Mouse (Mus musculus): ENCODE results near the gene Cbx3. TPM values are rescaled to one million over a fixed set of nuclear protein-coding genes. Genes with fewer than 3 reads are reported as not detected.
"Not testable (repeated sequence)": the region's sequence is repeated elsewhere in the genome, so short reads cannot be mapped to it uniquely, and the experiment has no call there.

Cbx3 gene
- polyA plus RNA-seq, 1 experiment from 2014 or later, result 199 TPM

DNA sequence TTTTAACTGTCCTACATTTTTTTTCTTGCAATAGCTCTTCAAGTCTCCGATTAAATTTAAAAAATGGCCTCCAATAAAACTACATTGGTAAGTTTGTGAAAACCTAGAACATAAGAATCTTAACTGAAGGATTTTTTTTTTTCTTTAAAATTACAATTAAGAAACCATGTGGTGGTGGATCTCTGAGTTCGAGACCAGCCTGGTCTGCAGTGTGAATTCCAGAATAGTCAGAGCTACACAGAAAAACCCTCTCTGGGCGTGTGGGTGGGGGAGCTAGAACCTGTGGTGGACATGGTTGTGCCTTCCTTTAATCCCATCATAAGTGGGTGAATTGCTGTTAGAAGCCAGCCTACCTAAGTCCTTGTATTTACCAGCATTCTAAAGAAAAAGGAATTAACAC, 1.6 kb downstream of the Cbx3 start:
- peak overlapping the region; percentile 52 for H3K9ac ChIP-seq
- H3K27ac ChIP-seq (replicated peaks), result 0 out of 2 replicates have a peak overlapping the region, but pooled peaks have one; percentile 41

DNA sequence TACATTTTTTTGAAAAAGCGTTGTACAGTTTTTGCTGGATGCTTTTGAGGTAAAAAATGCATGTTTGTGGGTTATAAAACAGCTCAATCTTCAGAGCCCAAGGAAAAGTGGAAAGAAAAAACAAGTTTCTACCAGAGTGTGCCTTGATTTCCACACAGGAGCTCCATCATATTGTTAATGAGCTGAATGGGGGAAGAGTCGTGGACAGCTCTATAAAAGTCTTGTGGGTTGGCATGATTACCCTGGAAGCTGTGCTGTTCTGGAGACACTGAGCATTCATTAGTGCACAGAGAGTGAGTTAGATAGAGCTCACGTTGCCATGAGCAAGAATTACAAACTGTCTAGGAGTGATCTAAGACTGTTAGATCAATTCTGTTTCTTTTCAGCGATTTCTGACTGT, 2.1 kb downstream of the Cbx3 start:
- Histone ChIP-seq H3K9me3 (replicated peaks) (no peaks in the 10 kb centered on the region), H3K9ac (peak overlapping the region; percentile 52), H3K27me3 (no peaks in the 10 kb centered on the region), H3K4me3 (replicated peaks) (peak overlapping the region; percentile 98), H3K36me3 (replicated peaks) (peaks cover 50% of the 10 kb centered on the region), H3K27ac (replicated peaks) (peak overlapping the region; percentile 41; the same call in 1 of the 2 replicates), H3K4me2 (peak overlapping the region; percentile 72), H3K4me1 (replicated peaks) (peaks cover 35% of the 10 kb centered on the region)
- ATAC-seq (ENCODE audit: insufficient read depth), result no peak
- WGBS (ENCODE audit: insufficient replicate concordance), result 53% methylated on average over 4 of the region's 4 CpGs

More for the DNA sequence above, 1.6 kb downstream of the Cbx3 start:
- Histone ChIP-seq H3K36me3 (replicated peaks) (peaks cover 50% of the 10 kb centered on the region), H3K4me1 (replicated peaks) (peaks cover 35% of the 10 kb centered on the region), H3K4me2 (peak overlapping the region; percentile 72), H3K27me3 (no peaks in the 10 kb centered on the region), H3K9me3 (replicated peaks) (no peaks in the 10 kb centered on the region), H3K4me3 (replicated peaks) (peak overlapping the region; percentile 98)
- 13% methylated on average over 3 of the region's 3 CpGs for WGBS (ENCODE audit: insufficient replicate concordance)
- ATAC-seq (ENCODE audit: insufficient read depth), result no peak

DNA sequence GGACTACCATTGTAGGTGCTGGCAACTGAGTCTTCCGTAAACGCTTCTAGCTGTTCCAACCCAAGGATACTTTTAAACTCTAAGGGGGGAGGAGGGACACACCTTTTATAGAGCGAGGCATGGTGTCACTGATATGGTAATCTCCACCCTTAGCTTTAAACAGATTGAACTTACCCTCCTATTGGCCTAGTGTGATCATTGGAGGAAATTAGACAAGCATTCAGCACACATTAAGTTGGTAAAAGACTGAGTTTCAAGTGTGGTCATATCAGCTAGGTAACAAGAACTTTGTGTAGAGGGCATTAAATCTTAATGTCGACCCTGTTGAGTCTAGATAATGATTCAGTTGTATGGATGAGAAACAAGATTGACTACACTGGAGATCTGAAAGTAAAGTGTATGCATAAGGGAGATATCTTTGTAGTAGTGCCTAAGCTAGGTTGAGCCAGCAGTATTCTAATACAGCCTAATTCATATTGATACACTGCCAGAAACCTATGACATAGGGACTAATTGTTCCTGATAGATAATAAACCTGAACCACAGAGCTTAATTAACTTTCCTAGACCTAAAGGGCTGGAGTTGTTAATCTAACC, 9.1 kb downstream of the Cbx3 start:
- Histone ChIP-seq H3K4me3 (replicated peaks) (no peak overlapping the region), H3K9me3 (replicated peaks) (no peaks in the 10 kb centered on the region), H3K4me1 (replicated peaks) (peaks cover 24% of the 10 kb centered on the region), H3K9ac (no peak overlapping the region), H3K4me2 (peak overlapping the region; percentile 29), H3K27me3 (no peaks in the 10 kb centered on the region), H3K27ac (replicated peaks) (peak overlapping the region; percentile 60), H3K36me3 (replicated peaks) (peaks cover 79% of the 10 kb centered on the region)
- 19% methylated on average over 4 of the region's 4 CpGs for WGBS (ENCODE audit: insufficient replicate concordance)
- peak; percentile 91 for ATAC-seq (ENCODE audit: insufficient read depth)

DNA sequence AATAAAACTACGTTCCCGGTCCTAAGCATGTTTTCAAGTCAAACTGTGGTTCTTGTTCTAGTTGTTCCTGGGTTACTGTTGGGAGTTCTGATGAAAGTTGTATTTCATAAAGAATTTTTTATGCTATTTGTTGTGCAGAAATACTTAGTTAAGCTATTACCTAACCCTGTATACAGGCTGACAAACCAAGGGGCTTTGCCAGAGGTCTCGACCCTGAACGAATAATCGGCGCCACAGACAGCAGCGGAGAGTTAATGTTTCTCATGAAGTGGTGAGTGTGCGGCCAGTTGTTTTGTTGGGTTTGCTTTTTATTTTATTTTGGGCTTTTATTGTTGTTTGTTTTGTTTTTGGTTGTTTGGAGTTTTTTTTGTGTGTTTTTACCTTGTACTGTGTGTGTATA, 11.4 kb downstream of the Cbx3 start:
- no peak overlapping the region for H3K9ac ChIP-seq
- H3K27ac ChIP-seq (replicated peaks), result no peak overlapping the region
- no peaks in the 10 kb centered on the region for H3K27me3 ChIP-seq
- H3K4me1 ChIP-seq (replicated peaks), result peaks cover 26% of the 10 kb centered on the region
- no peak overlapping the region for H3K4me3 ChIP-seq (replicated peaks)
- H3K4me2 ChIP-seq, result no peak overlapping the region
- WGBS (ENCODE audit: insufficient replicate concordance), result 93% methylated on average over 8 of the region's 8 CpGs
- ATAC-seq (ENCODE audit: insufficient read depth), result no peak
- no peaks in the 10 kb centered on the region for H3K9me3 ChIP-seq (replicated peaks)
- peaks cover 63% of the 10 kb centered on the region for H3K36me3 ChIP-seq (replicated peaks)

DNA sequence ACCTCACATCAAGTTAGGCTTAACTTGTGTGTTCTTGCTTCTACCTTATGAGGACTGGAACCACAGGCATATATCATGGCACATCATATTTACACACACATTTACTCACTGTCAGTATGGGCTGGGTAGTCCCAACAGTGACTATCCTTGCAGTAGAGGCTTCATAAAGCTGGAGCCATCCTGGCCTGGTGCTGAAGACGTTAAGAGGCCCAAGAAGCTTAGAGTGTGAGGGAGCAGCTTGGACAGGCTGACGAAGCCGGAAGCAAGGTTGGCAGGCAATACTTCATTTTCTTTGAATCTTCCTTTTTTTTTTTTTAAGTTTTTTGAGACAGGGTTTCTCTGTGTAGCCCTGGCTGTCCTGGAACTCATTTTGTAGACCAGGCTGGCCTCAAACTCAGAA, 13.7 kb downstream of the Cbx3 start:
- ATAC-seq (ENCODE audit: insufficient read depth), result no peak
- 83% methylated on average over 3 of the region's 3 CpGs for WGBS (ENCODE audit: insufficient replicate concordance)
- no peak overlapping the region for H3K27ac ChIP-seq (replicated peaks)
- H3K4me2 ChIP-seq, result no peak overlapping the region
- H3K4me1 ChIP-seq (replicated peaks), result peaks cover 17% of the 10 kb centered on the region
- H3K4me3 ChIP-seq (replicated peaks), result no peak overlapping the region
- no peaks in the 10 kb centered on the region for H3K9me3 ChIP-seq (replicated peaks)
- H3K9ac ChIP-seq, result no peak overlapping the region
- H3K36me3 ChIP-seq (replicated peaks), result peaks cover 46% of the 10 kb centered on the region
- H3K27me3 ChIP-seq, result no peaks in the 10 kb centered on the region

DNA sequence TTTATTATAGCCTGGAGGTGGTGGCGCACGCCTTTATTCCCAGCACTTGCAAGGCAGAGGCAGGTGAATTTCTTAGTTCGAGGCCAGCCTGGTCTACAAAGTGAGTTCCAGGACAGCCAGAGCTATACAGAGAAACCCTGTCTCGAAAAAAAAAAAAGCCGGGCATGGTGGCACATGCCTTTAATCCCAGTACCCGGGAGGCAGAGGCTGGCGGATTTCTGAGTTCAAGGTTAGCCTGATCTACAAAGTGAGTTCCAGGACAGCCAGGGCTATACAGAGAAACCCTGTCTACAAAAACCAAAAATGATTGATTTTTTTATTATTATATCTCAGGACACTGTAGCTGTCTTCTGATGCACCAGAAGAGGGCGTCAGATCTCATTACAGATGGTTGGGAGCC, 14.4 kb downstream of the Cbx3 start:
- H3K4me2 ChIP-seq; H3K27ac ChIP-seq (replicated peaks); ATAC-seq (ENCODE audit: insufficient read depth); H3K27me3 ChIP-seq; H3K9me3 ChIP-seq (replicated peaks); H3K9ac ChIP-seq; H3K4me3 ChIP-seq (replicated peaks): not testable (repeated sequence)
- 78% methylated on average over 8 of the region's 8 CpGs for WGBS (ENCODE audit: insufficient replicate concordance)
- Histone ChIP-seq H3K36me3 (replicated peaks) (peaks cover 39% of the 10 kb centered on the region), H3K4me1 (replicated peaks) (peaks cover 10% of the 10 kb centered on the region)

DNA sequence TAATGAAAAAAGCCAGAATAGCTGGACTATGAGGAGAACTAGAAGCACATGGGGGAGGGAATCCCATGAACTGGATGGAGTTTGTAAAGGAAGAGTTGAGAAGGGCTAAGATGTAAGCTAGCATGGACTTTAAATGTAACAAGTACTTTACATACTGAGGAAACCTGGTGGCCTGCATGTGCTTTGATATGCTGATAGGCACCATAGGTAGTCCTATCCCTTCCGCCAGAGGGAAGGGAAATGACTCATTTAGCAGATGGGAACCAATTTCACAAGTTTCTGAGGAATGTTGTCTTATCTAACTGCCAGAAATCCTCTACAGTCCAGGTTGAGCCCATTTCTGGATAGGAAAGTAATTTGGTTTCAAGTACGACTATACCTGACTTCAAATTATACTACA, 15.5 kb downstream of the Cbx3 start:
- Histone ChIP-seq H3K9ac (no peak overlapping the region), H3K9me3 (replicated peaks) (no peaks in the 10 kb centered on the region), H3K4me3 (replicated peaks) (no peak overlapping the region), H3K27ac (replicated peaks) (0 out of 2 replicates have a peak overlapping the region, but pooled peaks have one; percentile 10), H3K4me2 (no peak overlapping the region), H3K4me1 (replicated peaks) (peaks cover 10% of the 10 kb centered on the region), H3K36me3 (replicated peaks) (peaks cover 28% of the 10 kb centered on the region), H3K27me3 (no peaks in the 10 kb centered on the region)
- 22% methylated on average over 2 of the region's 2 CpGs for WGBS (ENCODE audit: insufficient replicate concordance)
- ATAC-seq (ENCODE audit: insufficient read depth), result no peak

DNA sequence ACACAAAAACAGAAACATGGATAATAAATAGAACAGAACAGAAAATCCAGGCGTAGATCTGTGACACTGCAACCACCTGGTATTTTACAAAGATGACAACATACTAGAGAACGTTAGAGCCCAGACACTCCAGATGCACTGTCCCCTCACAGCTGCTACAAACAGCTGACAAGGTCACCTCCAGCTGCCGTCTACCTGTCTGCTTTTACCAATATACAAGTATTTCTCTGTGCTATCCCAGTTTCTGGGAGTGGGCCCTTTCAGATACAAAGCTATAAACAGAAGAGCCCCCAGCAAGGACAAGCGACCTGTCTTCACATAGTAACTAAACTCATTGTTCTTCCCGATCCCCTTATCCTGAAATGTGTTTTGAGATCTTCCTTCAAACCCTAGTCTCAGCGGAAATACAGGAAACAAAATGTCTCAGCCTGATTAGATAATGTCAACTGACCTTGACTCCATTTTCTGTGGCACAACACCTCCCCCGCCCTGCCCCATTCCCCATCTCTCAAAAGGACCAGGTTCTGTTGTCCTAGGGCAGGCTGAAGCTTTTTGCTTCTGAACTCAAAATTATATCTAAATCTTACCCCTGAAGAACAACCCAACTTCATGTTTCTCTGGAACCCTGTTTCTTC, 16.0 kb downstream of the Cbx3 start:
- Histone ChIP-seq H3K4me1 (replicated peaks) (peaks cover 10% of the 10 kb centered on the region), H3K27me3 (no peaks in the 10 kb centered on the region), H3K4me3 (replicated peaks) (no peak overlapping the region), H3K36me3 (replicated peaks) (peaks cover 22% of the 10 kb centered on the region), H3K9me3 (replicated peaks) (no peaks in the 10 kb centered on the region), H3K9ac (no peak overlapping the region), H3K4me2 (no peak overlapping the region), H3K27ac (replicated peaks) (no peak overlapping the region)
- ATAC-seq (ENCODE audit: insufficient read depth), result no peak
- 10% methylated on average over 7 of the region's 7 CpGs for WGBS (ENCODE audit: insufficient replicate concordance)

DNA sequence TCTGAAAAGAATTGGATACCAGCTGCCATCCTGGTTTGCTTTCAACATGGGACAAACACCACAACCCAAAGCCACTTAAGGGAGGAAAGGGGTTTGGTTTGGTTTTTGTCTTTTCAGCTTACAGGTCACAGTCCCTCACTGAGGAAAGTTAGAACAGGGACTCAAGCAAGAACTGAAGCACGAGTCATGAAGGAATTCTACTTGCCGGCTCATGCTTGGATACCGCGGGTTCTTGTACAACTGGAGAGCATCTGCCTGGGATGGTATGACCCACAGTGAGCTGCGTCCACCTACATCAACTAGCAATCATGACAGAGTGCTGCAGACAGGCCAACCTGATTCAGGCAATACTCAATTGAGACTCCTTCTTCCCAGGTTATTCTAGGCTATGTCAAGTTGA, 16.6 kb downstream of the Cbx3 start:
- ATAC-seq (ENCODE audit: insufficient read depth), result no peak
- WGBS (ENCODE audit: insufficient replicate concordance), result 65% methylated on average over 5 of the region's 5 CpGs
- H3K27me3 ChIP-seq, result no peaks in the 10 kb centered on the region
- peaks cover 10% of the 10 kb centered on the region for H3K4me1 ChIP-seq (replicated peaks)
- no peak overlapping the region for H3K4me2 ChIP-seq
- no peaks in the 10 kb centered on the region for H3K9me3 ChIP-seq (replicated peaks)
- H3K36me3 ChIP-seq (replicated peaks), result peaks cover 17% of the 10 kb centered on the region
- H3K9ac ChIP-seq, result no peak overlapping the region
- H3K4me3 ChIP-seq (replicated peaks), result no peak overlapping the region
- no peak overlapping the region for H3K27ac ChIP-seq (replicated peaks)

DNA sequence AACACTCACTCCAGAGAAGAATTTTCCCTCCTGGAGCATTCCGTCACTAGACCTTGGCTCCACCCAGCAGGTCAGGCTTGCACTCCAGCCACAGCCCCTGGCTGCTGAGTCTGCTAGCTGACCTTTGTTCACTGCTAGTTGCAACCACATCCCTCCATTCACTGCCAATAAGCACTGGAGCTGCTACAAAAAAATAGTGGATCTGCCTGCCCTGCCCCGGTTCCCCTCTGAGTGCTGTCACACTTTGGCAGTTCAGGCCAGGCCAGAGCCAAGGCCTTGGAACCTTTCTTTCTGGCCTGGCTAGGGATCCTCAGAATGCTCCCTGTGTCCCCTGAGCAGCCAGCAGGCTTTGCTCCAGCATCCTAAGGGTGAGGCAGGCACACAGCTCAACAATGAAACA, 19.6 kb downstream of the Cbx3 start:
- no peaks in the 10 kb centered on the region for H3K27me3 ChIP-seq
- H3K4me1 ChIP-seq (replicated peaks), result peaks cover 10% of the 10 kb centered on the region
- no peaks in the 10 kb centered on the region for H3K36me3 ChIP-seq (replicated peaks)
- no peak overlapping the region for H3K4me2 ChIP-seq
- 66% methylated on average over 2 of the region's 2 CpGs for WGBS (ENCODE audit: insufficient replicate concordance)
- H3K9me3 ChIP-seq (replicated peaks), result no peaks in the 10 kb centered on the region
- H3K27ac ChIP-seq (replicated peaks), result no peak overlapping the region
- H3K4me3 ChIP-seq (replicated peaks), result no peak overlapping the region
- ATAC-seq (ENCODE audit: insufficient read depth), result peak; percentile 40; the same call in 1 of the 2 replicates
- no peak overlapping the region for H3K9ac ChIP-seq

DNA sequence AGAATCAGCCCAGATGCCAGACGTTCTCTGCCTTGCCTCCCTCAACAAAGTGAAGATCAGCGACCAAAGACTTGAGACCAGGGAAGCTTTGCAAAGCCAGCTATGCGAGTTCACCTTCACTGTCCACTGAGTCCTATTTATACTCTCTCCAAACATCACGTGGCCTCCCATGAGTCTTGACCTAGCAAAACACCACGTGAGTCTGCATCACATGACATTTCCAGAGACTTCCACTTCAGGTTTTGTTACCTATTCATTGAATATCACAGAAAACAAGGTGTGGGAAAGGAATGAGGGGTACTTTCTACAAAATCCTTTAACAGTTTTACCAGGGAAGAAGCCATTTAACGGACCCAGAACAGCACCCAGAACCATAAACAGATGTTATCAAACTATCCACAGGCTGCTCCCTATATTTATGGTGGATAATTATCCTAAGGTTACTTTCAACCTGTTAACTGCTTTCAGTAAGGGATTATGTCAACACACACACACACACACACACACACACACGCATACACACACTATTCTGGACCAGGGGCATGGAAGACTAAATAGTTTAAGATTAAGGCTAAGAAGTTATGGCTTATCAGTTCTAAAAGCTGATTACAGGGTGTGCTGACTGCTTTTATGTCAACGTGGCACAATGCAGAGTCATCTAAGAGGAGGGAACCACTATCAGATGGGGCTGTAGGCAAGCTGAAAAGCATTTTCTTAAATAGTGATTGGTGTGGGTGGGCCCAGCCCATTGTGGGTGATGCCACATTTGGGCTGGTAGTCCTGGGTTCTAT, 27.4 kb downstream of the Cbx3 start:
- 54% methylated on average over 8 of the region's 8 CpGs for WGBS (ENCODE audit: insufficient replicate concordance)
- Histone ChIP-seq H3K4me3 (replicated peaks) (no peak overlapping the region), H3K4me2 (no peak overlapping the region), H3K36me3 (replicated peaks) (no peaks in the 10 kb centered on the region), H3K9me3 (replicated peaks) (no peaks in the 10 kb centered on the region), H3K27me3 (no peaks in the 10 kb centered on the region), H3K27ac (replicated peaks) (no peak overlapping the region), H3K9ac (no peak overlapping the region), H3K4me1 (replicated peaks) (no peaks in the 10 kb centered on the region)
- ATAC-seq (ENCODE audit: insufficient read depth), result no peak
